Mouse (Mus musculus): Measurements from ENCODE around the gene Siah1a.

Siah1a gene

DNA sequence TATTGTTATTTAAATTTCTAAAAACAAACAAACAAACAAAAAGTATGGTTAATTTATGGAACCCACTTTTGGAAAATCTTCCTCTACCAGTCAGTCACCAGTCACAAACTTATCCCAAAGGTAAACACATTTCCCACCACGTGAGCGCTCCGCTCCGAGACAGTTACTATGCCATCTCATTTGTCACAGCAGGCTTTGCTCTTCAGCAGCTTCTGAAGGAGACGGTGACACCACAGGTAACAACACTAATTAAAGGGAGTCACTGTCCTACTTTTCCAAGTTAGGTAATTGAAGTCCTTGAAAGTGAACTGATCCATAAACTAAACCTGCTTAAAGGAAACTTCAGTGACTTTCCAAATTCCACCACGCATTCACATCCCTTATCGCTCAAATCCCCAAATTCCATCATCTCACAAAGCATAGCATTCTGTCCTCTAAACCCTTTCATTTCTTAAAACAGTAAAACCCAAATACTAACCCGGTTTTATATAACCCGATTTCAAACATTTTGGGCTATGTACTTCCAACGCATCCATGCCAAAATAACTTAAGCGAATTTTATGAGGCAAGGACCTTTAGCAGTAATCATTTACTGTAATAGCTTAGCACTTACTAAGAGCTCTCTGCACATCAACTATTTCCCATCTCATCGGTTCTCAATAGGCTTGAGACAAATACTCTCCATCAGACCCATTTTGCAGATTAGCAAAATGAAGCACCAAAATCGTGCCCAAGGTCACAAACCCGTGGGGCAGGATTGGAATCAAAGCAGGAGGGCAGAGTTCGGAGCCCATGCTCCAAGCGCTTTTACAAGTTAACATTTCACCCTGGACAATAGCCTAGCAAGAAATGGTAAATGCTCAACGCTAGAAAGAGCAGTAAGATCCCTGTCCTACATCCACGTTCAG lies 1.2 kb downstream of the Siah1a start:
- ATAC-seq (ENCODE audit: low TSS enrichment), result no peak

DNA sequence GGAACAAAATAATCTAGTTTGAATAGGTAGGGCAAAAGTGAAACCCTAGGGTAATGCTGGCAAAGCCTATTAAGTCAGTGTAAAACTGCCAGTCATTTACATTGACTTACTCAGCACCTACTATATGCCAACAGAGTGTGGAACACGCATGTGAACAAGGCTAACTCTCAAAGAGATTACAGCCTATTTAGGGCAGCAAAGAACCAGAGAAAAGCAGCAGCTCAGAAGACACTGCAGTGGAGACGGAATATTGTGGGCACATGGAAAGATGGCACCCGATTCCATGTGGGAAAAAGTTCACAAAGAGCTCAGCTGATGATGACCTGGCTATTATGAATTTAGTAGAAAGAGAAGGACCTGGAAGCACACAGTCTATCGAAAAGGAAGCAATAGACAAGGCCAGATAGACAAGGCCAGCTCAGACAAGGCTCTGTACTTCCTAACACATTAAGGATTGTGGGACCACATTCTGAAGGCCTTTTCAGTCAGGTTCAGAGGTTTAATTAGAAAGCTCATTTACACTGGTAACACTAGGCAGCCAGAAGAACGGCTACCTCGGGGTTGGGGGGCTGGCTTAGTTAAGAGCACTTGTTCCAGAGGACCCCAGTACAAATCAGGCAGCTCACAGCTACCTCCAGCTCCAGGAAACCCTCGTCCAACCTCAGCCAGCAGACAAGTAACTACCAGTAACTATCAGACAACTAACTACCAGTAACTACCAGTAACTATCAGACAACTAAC lies 3.0 kb downstream of the Siah1a start:
- no peak for ATAC-seq (ENCODE audit: low TSS enrichment)

DNA sequence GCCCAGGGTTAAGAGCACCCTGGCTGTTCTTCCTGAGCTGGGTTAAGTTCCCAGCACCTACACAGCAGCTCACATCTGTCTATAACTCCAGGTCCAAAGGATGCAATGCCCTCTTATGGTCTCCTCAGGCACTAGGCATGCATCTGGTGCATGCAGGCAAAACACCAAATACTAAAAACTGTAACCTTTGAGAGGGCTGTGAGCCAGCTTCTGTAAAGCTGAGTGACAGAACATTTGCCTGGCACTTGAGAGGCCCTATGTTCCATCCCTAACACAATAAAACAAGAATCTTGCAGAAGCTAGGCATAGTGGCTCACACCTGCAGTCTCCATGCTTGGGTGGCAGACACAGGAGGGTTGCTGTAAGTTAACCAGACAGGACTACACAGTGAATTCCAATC lies 4.1 kb downstream of the Siah1a start:
- ATAC-seq (ENCODE audit: low TSS enrichment), result no peak

DNA sequence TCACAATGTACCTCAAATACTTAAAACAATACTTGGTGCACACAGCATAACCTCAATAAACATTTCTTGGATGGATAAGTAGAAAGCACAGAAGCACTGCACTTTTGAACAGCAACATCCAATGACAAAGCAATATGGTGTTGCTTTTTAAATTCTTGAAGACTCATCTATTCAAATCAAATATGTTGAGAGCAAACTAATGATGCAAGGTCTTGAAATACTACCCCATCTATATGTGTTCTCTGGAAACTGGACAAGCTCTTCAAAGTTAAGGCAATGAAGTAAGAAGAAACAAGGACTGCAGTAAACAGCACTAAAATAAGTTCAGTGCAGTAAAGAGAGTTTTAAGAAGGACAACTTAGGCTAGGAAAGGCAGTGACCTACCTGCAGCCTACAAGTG lies 4.8 kb downstream of the Siah1a start:
- no peak for ATAC-seq (ENCODE audit: low TSS enrichment)

DNA sequence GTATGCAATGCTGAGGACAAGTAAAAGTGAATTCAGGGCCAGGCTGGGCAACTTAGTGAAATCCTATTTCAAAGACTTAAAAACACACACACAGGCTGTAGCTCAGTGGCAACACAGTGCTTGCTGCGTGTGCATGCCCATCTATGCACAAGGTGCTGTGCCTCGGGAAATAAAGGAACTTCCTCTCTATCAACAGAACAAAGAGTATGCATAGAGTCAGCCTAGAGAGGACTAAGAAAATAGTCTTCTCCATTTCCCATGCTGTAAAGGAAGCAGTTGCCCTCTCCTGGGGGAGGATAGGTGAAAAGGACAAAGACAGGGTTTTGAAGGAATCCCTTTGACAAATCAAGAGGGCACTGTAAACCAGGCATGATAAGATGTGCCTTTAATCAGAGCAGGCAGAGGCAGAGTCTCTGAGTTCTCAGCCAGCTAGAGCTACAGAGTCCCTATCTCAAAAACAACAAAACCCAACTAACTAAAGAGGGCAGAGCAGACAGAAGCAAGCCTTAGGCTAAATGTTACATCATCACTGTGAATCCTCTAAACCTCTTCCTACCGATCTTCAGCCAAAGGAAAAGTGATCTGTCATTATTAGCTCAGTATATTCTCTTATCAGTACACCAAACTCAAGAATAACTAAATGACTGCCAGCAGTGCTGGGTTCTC lies 10.2 kb downstream of the Siah1a start:
- ATAC-seq (ENCODE audit: low TSS enrichment), result peak; percentile 27; the same call in 1 of the 2 replicates

DNA sequence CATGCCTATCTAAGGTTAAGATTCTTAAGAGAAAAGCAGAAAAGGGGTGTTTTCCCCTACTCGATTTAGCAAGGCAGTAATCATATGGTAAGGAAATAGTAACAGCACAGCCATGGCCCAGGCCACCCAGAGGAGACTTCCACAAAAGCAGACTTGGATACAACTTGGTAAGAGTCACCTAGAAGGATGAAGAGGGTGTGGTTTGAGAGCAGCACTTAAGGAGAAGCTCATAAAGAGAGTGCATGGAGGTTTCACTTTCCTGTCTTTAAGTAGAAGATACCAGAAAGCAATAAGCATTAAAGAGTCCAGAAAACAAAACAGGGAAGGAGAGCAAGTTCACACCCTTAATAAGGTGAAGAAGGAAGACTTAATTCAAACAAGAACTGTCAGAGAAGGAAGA lies 10.8 kb downstream of the Siah1a start:
- no peak for ATAC-seq (ENCODE audit: low TSS enrichment)

DNA sequence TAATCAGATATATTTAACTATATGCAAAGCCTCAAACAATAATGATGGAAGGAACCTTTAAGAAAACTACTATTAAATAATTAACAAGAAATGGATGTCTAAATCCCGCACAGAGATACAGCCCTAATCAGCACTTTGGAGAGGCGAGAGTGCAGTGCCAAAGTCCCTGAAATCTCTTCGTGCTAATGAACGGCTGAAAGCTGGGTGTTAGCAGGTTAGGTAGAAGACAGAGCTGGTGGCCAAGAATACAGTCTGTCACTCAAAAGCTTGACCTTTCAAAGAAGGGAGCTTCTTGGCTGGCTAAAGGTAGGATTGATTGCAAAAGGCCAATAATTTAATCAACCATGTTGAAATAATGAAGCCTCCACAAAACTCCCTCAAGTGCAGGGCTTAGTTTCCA lies 11.6 kb downstream of the Siah1a start:
- ATAC-seq (ENCODE audit: low TSS enrichment), result no peak

DNA sequence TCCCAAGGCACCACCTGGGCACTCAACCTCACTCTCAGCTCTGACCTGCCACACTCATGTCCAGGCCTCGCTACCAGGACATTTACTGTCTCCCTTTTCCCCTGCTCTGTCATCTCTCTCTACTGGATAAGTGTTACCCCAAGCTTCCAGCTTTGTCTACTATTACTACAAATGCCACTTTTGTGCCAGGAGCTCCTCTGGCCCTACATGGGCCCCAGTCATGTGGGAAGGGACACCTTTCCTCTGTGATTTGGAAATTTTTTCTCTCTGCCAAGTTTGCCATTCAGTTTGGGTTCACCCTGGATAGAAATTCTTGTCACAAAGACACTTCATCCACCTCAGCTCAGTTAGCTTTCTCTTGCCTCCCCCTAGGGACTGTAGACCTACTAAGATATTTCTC lies 14.9 kb downstream of the Siah1a start:
- ATAC-seq (ENCODE audit: low TSS enrichment), result no peak

DNA sequence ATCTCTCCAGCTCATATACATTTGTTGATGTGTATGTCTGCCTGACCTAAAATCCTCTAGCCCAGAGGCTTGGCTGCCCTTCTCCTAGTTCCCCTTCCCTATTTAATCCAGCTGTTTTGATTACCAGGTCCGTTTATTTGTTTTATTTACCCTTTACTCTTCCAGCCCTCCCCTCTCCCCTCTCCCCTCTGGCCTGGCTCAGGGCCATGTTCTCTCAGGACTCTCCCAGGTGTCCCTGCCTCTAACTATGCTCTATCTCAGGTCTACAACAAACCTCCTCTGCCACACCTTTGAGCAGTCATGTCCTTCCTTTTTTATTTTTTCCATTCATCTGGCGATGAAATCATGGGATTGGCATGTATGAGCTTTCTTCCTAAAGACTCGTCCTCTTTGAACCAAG lies 15.4 kb downstream of the Siah1a start:
- no peak for ATAC-seq (ENCODE audit: low TSS enrichment)

DNA sequence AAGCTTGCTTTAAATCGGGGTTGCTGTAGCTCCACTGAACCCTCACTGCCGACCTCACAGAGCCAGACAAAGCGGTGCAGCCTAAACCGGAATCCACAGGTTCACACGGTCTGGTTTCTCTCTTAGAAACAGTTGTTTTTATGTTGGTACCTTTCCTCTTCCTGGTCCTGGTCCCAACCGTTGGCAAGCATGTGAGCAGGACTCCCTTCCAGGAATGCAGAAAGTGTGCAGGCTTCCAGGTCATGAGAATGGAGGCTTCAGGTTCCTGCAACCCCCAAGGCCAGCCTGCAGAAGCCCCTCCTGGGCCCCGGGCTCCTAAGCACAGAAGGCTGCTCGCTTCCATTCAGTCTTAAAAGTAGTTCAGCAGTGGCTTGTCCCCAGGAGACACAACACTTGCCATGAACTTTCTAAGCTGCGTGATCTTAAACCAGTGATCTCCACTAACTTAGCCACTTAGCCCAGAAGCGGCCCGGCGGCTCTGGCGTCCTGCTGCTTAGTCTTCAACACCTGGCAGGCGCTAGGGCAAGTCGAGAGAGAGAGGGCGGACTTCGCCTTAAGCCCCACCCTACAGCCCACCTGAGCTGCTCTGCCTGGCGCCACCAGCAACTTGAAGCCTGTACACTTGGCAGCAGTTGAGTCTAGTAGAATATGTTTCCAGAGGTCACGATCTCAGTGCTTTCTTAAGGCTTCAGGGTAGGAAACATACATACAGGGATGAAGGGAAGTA lies 17.3 kb downstream of the Siah1a start:
- ATAC-seq (ENCODE audit: low TSS enrichment), result no peak

DNA sequence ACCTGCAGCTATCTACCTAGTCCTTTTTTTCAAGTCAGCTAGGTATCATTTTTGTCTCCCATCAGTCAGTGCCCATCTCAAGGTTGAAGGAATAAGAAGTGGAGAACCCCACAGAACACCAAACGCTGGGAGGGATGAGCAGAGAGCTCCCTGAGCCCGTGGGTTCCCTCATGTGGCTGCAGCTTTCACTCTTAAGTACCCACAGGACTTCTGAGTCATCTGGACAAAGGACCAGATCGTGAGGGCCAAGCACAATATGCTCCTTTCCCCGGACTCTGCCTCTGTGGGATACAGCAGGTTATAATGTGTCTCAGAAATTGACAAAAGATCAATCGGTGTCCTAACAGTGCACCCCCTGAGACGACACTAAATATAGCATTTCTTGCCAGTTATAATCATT lies 18.8 kb downstream of the Siah1a start:
- peak; percentile 44; the same call in 1 of the 2 replicates for ATAC-seq (ENCODE audit: low TSS enrichment)

DNA sequence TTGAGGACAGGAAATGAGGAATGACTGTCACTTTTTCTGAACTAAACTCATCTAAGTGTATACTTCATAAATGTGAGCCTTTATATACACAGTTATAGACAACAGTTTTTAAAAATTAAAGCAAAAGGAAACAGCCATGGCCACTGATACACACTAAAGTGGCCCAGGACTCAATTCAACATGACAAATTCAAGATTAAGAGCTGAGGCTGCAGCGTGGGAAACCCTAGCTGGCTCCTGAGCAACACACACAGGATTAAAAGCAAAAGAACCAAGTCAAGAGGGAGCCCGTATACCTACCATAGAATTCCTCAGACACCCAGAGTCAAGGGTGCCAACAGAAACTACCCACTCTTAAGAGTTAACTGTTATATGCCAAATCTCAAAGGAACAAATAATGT lies 24.2 kb downstream of the Siah1a start:
- no peak for ATAC-seq (ENCODE audit: low TSS enrichment)

DNA sequence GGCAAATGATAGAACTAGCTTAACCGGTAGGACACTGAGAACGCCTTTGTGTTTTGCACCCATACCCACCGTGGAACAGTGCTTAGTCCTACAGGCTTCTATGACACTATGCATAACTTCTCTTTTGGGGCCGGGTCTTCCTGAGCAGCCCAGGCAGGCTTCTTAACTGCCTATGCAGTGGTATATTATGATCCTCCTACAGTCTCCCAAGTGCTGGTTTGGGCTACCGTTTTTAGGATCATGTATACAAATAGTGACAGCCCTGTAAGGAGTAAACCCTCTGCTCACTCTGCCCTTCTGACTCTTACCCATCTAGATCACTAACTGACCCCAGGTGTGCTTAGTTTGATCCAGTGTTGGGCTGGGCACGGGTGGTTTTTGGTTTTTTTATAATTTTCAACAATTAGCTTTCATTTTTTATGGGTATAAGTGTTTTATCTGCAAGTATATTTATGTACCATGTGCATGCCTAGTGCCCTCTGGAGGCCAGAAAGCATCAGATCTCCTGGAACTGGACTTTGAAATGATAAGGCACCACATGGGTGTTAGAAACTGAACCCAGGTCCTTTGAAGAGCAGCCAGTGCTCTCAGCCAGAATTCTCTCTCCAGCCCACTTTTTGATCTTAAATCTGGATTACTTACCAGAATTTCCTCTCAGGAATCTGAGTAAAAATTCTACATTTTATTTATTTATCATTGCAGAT lies 24.8 kb downstream of the Siah1a start:
- no peak for ATAC-seq (ENCODE audit: low TSS enrichment)

DNA sequence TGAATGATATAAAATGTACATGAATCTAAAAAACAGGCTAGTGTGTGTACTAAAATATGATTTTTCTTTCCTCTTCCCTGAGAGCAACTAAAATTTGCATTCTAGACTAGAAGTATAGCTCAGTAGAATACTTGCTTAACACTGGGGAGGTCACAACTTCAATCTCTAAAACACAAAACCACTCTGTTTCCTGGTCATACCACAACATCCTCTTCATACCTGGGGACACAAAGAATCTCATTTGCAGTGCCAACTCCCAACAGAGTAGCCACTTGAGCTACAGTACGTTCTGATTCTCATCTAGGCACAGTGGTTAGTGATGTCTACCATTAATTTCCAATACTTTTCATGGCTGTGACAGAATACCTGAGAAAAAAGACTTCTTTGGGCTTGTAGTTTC lies 26.4 kb downstream of the Siah1a start:
- no peak for ATAC-seq (ENCODE audit: low TSS enrichment)

DNA sequence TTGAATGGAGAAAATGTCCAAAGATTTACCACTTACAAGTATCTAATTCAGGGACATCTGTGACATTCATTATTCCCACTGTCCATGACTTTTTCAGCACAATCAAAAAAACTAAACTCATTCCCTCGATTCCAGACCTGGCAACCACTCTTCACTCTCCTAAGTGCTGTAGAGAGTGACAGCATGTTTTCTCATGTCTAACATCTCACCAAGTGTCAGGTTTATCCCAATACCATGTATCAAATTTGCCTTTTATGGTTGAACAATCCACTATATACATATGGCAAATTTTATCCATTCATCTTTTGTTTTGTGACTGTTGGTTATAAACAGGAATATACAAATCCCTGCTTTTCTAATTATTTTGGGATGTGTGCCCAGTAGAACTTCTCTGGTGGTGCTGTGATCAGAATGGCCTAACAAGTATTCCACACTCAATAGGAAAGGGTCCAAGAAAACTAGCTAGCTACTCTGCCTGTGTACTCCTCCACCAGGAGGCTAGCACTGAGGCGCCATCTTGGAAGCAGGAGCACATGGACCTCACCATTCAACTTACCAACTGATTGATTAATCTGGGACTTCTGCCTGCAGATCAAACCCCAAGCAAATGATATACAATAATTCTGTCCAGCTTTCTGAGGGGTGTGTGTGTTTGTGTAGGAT lies 27.3 kb downstream of the Siah1a start:
- no peak for ATAC-seq (ENCODE audit: low TSS enrichment)

DNA sequence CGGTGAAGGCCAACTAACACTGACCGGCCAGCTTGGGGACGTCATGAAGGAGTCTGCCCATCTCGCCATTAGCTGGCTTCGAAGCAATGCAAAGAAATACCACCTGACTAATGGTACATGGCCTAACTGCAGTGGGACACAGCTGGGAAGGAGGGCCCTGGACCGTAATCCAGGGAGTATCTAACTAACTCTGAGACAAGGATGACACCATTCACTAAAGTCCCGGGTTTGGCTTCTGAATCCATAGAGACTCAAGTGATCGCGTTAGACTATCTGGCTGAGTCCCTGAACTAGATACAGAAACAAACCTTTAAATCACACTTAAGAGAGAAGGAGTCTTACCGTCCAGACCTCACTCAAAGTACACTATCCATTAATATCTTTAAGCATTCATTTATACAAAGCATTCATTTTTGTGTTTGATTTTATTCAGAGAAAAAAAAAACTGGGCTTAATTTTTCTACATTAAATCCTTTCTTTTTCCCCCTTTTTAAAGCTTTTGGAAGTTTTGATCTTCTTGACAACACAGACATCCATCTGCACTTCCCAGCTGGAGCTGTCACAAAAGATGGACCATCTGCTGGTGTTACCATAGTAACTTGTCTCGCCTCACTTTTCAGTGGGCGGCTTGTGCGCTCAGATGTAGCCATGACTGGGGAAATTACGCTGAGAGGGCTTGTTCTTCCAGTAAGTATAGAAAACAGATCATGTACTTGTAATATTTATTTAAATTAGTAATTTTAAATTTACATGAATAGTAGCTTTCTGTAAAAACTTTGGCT lies 32.1 kb downstream of the Siah1a start:
- peak; percentile 65 for ATAC-seq (ENCODE audit: low TSS enrichment)

DNA sequence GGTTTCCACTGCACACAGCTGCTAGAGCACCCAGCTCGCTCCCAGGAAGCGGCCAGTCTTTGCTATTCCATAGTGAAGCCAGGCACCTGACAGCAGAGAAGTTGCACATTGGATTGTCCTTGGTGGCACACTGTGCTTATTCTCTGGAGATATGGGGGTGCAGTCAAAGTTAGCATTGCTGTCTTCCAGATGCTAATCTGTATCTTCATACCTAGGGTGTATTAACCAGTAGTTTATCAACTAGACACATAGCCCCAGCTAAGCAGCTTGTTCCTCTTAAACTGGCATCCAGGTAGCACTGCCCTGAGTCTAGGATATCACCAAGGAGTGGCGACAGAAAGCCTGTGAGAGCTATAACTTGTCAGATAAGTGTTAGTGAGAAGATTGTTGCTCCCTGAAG lies 33.1 kb downstream of the Siah1a start:
- no peak for ATAC-seq (ENCODE audit: low TSS enrichment)

DNA sequence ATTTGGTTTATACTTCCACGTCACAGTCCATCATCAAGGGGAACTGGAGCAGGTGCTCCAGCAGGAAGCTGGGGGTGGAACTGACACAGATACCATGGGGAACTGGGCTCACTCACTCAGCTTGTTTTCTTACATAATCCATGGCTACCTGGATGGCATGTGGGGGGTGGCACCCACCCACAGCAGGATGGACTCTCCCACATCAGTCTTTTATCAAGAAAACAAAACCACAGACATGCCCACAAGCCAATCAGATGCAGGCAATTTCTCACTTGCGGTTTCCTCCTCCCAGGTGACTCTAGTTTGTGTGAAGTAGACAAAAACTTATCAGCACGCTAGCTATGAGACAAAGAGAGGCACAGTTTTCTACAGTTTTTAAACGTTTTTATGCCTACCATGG lies 37.9 kb downstream of the Siah1a start:
- ATAC-seq (ENCODE audit: low TSS enrichment), result peak; percentile 51

DNA sequence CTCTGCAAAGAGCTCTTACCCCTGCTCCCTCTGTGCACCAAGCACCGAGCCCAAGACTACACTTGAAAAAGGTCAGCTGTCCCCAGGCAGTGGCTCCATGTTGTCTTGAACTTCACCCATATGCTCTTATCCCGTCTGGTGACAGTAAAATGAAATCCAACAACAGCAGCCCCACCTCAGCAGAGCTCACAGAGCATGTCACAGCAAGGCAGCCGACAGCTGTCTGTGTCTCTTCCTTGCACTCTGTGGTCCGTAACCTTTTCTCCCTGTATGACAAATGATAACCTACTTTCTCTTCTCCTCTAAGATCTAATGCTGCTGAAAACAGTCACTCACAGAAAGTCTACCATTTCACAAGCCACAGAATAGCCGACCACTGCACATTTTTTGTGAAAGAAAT lies 39.0 kb downstream of the Siah1a start:
- no peak for ATAC-seq (ENCODE audit: low TSS enrichment)

DNA sequence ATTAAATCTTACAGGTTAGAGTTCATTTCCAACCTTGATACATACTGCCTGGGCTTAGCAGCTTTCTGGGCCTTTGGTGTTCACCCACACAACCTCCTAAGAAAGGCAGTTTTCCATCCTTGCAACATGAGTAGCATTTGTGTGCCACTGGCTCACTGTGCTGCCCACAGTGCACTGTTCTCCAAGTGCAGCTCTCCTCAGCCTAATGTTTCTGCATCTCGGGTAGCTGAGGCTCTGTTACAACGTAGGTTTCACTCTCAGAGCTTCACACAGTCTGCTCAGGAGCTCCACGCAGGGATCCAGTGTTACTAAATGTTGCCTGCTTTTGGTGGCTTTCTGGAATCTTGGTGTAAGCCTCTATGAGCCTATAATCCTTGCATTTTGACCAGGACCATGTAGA lies 40.4 kb downstream of the Siah1a start:
- peak; percentile 82 for ATAC-seq (ENCODE audit: low TSS enrichment)

Data from frontal cortex, adult (tissue).